In the genomic region with DNA sequence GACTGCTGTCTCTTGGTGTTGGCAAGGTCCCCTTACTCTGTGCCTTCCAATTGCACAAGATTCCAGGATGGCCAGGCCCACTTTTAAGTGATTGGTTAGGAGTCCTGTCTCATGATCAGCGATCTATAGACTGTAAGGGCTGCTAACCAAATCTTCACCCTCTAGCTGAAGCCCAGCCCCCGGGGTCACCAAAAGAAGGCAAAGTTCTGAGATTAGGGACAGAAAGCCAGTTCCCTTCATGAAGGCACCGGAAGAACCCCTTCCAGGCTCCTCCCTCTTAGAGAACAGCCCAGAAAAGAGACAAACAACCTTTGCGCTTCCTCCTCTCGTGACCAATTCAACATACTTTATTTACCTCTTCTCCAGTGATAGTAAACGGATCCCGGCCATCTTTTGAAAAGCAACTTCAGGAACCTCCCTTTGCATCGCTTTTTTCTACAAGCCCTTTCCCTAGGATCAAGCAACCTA, we compare ENCODE assay signal across 8 mouse cellular contexts. TPM values are rescaled to one million over a fixed set of nuclear protein-coding genes. Genes with fewer than 3 reads are reported as not detected.
DNase-seq lines count a peak whose midpoint lies in the region; ATAC-seq and TF ChIP-seq lines count a peak whose summit lies in the region.

No protein-coding gene starts in this region.

- no peak for TF ChIP-seq CTCF in left cerebral cortex, adult 2 months (IDR thresholded peaks at IDR 0.05)
- TF ChIP-seq CTCF in heart, postnatal 0 days (IDR thresholded peaks at IDR 0.05; ENCODE audit: low read depth): no peak

- peak overlapping the region; percentile 84 for H3K9ac ChIP-seq in heart, postnatal 0 days (replicated peaks; ENCODE audit: low read depth, low read length)

- no peak for TF ChIP-seq EP300 in heart, postnatal 0 days (IDR thresholded peaks at IDR 0.05; ENCODE audit: low read depth)

- no peaks in the 10 kb centered on the region for H3K27me3 ChIP-seq in embryonic facial prominence, embryonic 10.5 days (replicated peaks; ENCODE audit: low read depth, poor library complexity, severe bottlenecking)
- H3K27me3 ChIP-seq in heart, postnatal 0 days (ENCODE audit: control insufficient read depth, insufficient read depth, low read length): no peaks in the 10 kb centered on the region

- intact Hi-C loops in left cerebral cortex, adult 2 months (cut with DNase I): no loop called here

- H3K9me3 ChIP-seq in embryonic facial prominence, embryonic 10.5 days: no peaks in the 10 kb centered on the region
- H3K9me3 ChIP-seq in heart, postnatal 0 days (replicated peaks; ENCODE audit: control insufficient read depth, low read length): no peaks in the 10 kb centered on the region

- peak overlapping the region; percentile 68; the same call in 1 of the 2 replicates for H3K27ac ChIP-seq in left cerebral cortex, adult 2 months
- peak overlapping the region; percentile 94 for H3K27ac ChIP-seq in embryonic facial prominence, embryonic 10.5 days (replicated peaks)
- H3K27ac ChIP-seq in heart, postnatal 0 days (ENCODE audit: low read depth): peak overlapping the region; percentile 84

- H3K4me2 ChIP-seq in heart, postnatal 0 days (ENCODE audit: low read depth, low read length): peak overlapping the region; percentile 90

- H3K4me1 ChIP-seq in embryonic facial prominence, embryonic 10.5 days: peaks cover 46% of the 10 kb centered on the region
- H3K4me1 ChIP-seq in heart, postnatal 0 days (ENCODE audit: control insufficient read depth, insufficient read depth): peaks cover 22% of the 10 kb centered on the region; the same call in 1 of the 2 replicates

- H3K4me3 ChIP-seq in left cerebral cortex, adult 2 months: peak overlapping the region; percentile 96
- H3K4me3 ChIP-seq in embryonic facial prominence, embryonic 10.5 days: peak overlapping the region; percentile 85
- peak overlapping the region; percentile 97 for H3K4me3 ChIP-seq in heart, postnatal 0 days (ENCODE audit: low read depth, low read length)

- DNase-seq in left cerebral cortex, adult 2 months (ENCODE audit: extremely low spot score in 1 of 2, low spot score in 2 of 2): no peak
- DNase-seq in left cerebral cortex, adult 11 months (ENCODE audit: low spot score): no peak
- peak; percentile 25 for DNase-seq in embryonic facial prominence, embryonic 10.5 days (ENCODE audit: low spot score)
- peak; percentile 34 for DNase-seq in heart, postnatal 0 days (ENCODE audit: low spot score)
- DNase-seq in kidney, postnatal 36 days: peak; percentile 61 to 62
- DNase-seq in spleen, postnatal 36 days (ENCODE audit: low spot score in 2 of 2): peak; percentile 58 to 64
- DNase-seq in layer of hippocampus, adult 11-12 months (ENCODE audit: low spot score): no peak

- H3K36me3 ChIP-seq in embryonic facial prominence, embryonic 10.5 days (replicated peaks): peaks cover 43% of the 10 kb centered on the region
- no peaks in the 10 kb centered on the region for H3K36me3 ChIP-seq in heart, postnatal 0 days (replicated peaks; ENCODE audit: control insufficient read depth, insufficient read depth, low read length)

- WGBS in embryonic facial prominence, embryonic 10.5 days: 10% methylated on average over 8 of the region's 8 CpGs
- WGBS in heart, postnatal 0 days: 0% methylated on average over 8 of the region's 8 CpGs

- no peak for ATAC-seq in heart, postnatal 0 days (ENCODE audit: insufficient read depth, low read depth)
- peak; percentile 42 for ATAC-seq in megakaryocyte progenitor cell, adult 5-6 weeks (replicated peaks; ENCODE audit: poor library complexity)

RNA-seq across cellular contexts. Expression of a gene that starts 1.0 kb away (rescaled TPM):
- 10 to 100 TPM; 45.2 to 47.5 TPM for total RNA-seq in left cerebral cortex, adult 2 months (2021)
- 80.9 and 86.6 TPM in 2 replicates for polyA plus RNA-seq in embryonic facial prominence, embryonic 10.5 days (2016; fragmentation: Nextera tagmentation; extraction: Ambion mirVana)
- 14.7 and 24.4 TPM in 2 replicates for total RNA-seq in heart, postnatal 0 days (2014; rRNA removed; ENCODE audit: low replicate concordance)
- 38.7 and 40.0 TPM in 2 replicates for polyA plus RNA-seq in heart, postnatal 0 days (2015; fragmentation: Nextera tagmentation; extraction: Ambion mirVana)
- 154 TPM in 2 replicates for total RNA-seq in megakaryocyte progenitor cell, adult 5-6 weeks (2015)
- 11.2 and 12.1 TPM in 2 replicates for total RNA-seq in megakaryocyte progenitor cell, adult 5-6 weeks (2017)

RNA-seq across cellular contexts. Expression of a gene that starts 24.1 kb away (rescaled TPM):
- total RNA-seq in left cerebral cortex, adult 2 months (2021): 10 to 100 TPM; 17.6 to 18.2 TPM
- 9.8 and 13.0 TPM in 2 replicates for polyA plus RNA-seq in embryonic facial prominence, embryonic 10.5 days (2016; fragmentation: Nextera tagmentation; extraction: Ambion mirVana)
- 13.9 and 15.2 TPM in 2 replicates for total RNA-seq in heart, postnatal 0 days (2014; rRNA removed; ENCODE audit: low replicate concordance)
- polyA plus RNA-seq in heart, postnatal 0 days (2015; fragmentation: Nextera tagmentation; extraction: Ambion mirVana): 12.9 and 13.9 TPM in 2 replicates
- 5.6 and 6.1 TPM in 2 replicates for total RNA-seq in megakaryocyte progenitor cell, adult 5-6 weeks (2015)
- total RNA-seq in megakaryocyte progenitor cell, adult 5-6 weeks (2017): 6.0 and 7.4 TPM in 2 replicates

RNA-seq across cellular contexts. Expression of a gene that starts 33.7 kb away (rescaled TPM):
- total RNA-seq in left cerebral cortex, adult 2 months (2021): not detected
- 0.16 TPM in 1 of 2 replicates, not detected in the other for polyA plus RNA-seq in embryonic facial prominence, embryonic 10.5 days (2016; fragmentation: Nextera tagmentation; extraction: Ambion mirVana)
- total RNA-seq in heart, postnatal 0 days (2014; rRNA removed; ENCODE audit: low replicate concordance): 0.12 TPM in 1 of 2 replicates, not detected in the other
- polyA plus RNA-seq in heart, postnatal 0 days (2015; fragmentation: Nextera tagmentation; extraction: Ambion mirVana): 0.23 and 0.45 TPM in 2 replicates
- total RNA-seq in megakaryocyte progenitor cell, adult 5-6 weeks (2015): not detected in 2 replicates
- not detected in 2 replicates for total RNA-seq in megakaryocyte progenitor cell, adult 5-6 weeks (2017)

Comparison
In these comparisons a context has a peak if more than half of its experiments do, and no peak if none do; other contexts are left out.
1. DNase-seq: peak in embryonic facial prominence, embryonic 10.5 days (single experiment), heart, postnatal 0 days (single experiment), kidney, postnatal 36 days (2 of 2) and spleen, postnatal 36 days (2 of 2); none in left cerebral cortex, adult 2 months (0 of 2), left cerebral cortex, adult 11 months (single experiment) and layer of hippocampus, adult 11-12 months (single experiment).
2. Peak in every context shown above with its lines, with median percentiles within 50 percentile points of each other: H3K27ac ChIP-seq and H3K4me3 ChIP-seq.